Comparison of ENCODE assay signal across 8 mouse cellular contexts in genomic region chr3:115713417-115714048, GRCm38 (mm10). TPM values are rescaled to one million over a fixed set of nuclear protein-coding genes. Genes with fewer than 3 reads are reported as not detected.
DNase-seq lines count a peak whose midpoint lies in the region; ATAC-seq lines count a peak whose summit lies in the region.

No protein-coding gene starts in this region.

- no peaks in the 10 kb centered on the region for H3K27me3 ChIP-seq in embryonic facial prominence, embryonic 12.5 days
- H3K27me3 ChIP-seq in hindbrain, embryonic 13.5 days = peaks cover 20% of the 10 kb centered on the region

- peak overlapping the region; percentile 55 for H3K4me3 ChIP-seq in embryonic facial prominence, embryonic 12.5 days
- peak overlapping the region; percentile 51 for H3K4me3 ChIP-seq in hindbrain, embryonic 13.5 days

- peak overlapping the region; percentile 81 for H3K4me2 ChIP-seq in embryonic facial prominence, embryonic 12.5 days (replicated peaks)
- H3K4me2 ChIP-seq in hindbrain, embryonic 13.5 days = peak overlapping the region; percentile 91

- WGBS in embryonic facial prominence, embryonic 12.5 days = 18% methylated on average over 22 of the region's 22 CpGs
- 13% methylated on average over 22 of the region's 22 CpGs for WGBS in hindbrain, embryonic 13.5 days

- peak; percentile 9 for DNase-seq in embryo, embryonic 10 days (ENCODE audit: low spot score)
- DNase-seq in embryo, embryonic 11 days = no peak
- DNase-seq in lung, postnatal 10 days = peak; percentile 43
- no peak for DNase-seq in thymus, postnatal 25 days
- no peak for DNase-seq in left cerebral cortex, adult 8-10 months (ENCODE audit: low spot score in 2 of 2)
- no peak for DNase-seq in right cerebral cortex, adult 18-20 months

- H3K9ac ChIP-seq in embryonic facial prominence, embryonic 12.5 days = peak overlapping the region; percentile 36; the same call in 1 of the 2 replicates
- H3K9ac ChIP-seq in hindbrain, embryonic 13.5 days = peak overlapping the region; percentile 57

- no peak overlapping the region for H3K27ac ChIP-seq in embryonic facial prominence, embryonic 12.5 days
- peak overlapping the region; percentile 5; the same call in 1 of the 2 replicates for H3K27ac ChIP-seq in hindbrain, embryonic 13.5 days

- no peak for ATAC-seq in embryonic facial prominence, embryonic 12.5 days (ENCODE audit: insufficient number of reproducible peaks, insufficient read depth, low FRiP score, low TSS enrichment)
- no peak for ATAC-seq in hindbrain, embryonic 13.5 days (ENCODE audit: low FRiP score)

- H3K4me1 ChIP-seq in embryonic facial prominence, embryonic 12.5 days = peaks cover 10% of the 10 kb centered on the region; the same call in 1 of the 2 replicates
- H3K4me1 ChIP-seq in hindbrain, embryonic 13.5 days (replicated peaks) = peaks cover 35% of the 10 kb centered on the region

- H3K36me3 ChIP-seq in embryonic facial prominence, embryonic 12.5 days = no peaks in the 10 kb centered on the region
- no peaks in the 10 kb centered on the region for H3K36me3 ChIP-seq in hindbrain, embryonic 13.5 days

- no peaks in the 10 kb centered on the region for H3K9me3 ChIP-seq in embryonic facial prominence, embryonic 12.5 days
- no peaks in the 10 kb centered on the region for H3K9me3 ChIP-seq in hindbrain, embryonic 13.5 days

RNA-seq across cellular contexts. Expression of gene S1pr1, which starts 1.3 kb away (rescaled TPM):
- 17.8 and 19.8 TPM in 2 replicates for polyA plus RNA-seq in embryonic facial prominence, embryonic 12.5 days (2016; fragmentation: Nextera tagmentation; extraction: Ambion mirVana)
- 22.8 and 23.5 TPM in 2 replicates for polyA plus RNA-seq in hindbrain, embryonic 13.5 days (2015; fragmentation: Nextera tagmentation; extraction: Ambion mirVana)
- 100 to 1,000 TPM in 3 of 4 experiments, 10 to 100 TPM in 1; 85.9 to 113 (median 105) TPM for total RNA-seq in left cerebral cortex, adult 8-10 months (2022)

Comparison
In these comparisons a context has a peak if more than half of its experiments do, and no peak if none do; other contexts are left out.
1. DNase-seq: peak in embryo, embryonic 10 days (single experiment) and lung, postnatal 10 days (single experiment); none in embryo, embryonic 11 days (single experiment), thymus, postnatal 25 days (single experiment), left cerebral cortex, adult 8-10 months (0 of 2) and right cerebral cortex, adult 18-20 months (single experiment).